Mouse (Mus musculus) heart, embryonic 13.5 days (tissue): ENCODE measurements around the gene Hrg. TPM values are rescaled to one million over a fixed set of nuclear protein-coding genes. Genes with fewer than 3 reads are reported as not detected.
"Not testable (repeated sequence)": the region's sequence is repeated elsewhere in the genome, so short reads cannot be mapped to it uniquely, and the experiment has no call there.

Experiments used
- ATAC-seq: fragments of 200-750 bp; cut with Nextera tagmentation; 2 replicates; pipeline ENCODE4 v1.8.0; 2017; ENCODE audit warnings: moderate TSS enrichment; ENCODE audit not compliant: insufficient number of reproducible peaks, low FRiP score, low TSS enrichment; ENCODE audit errors: extremely low read depth
- H3K27ac ChIP-seq: fragments of 300-500 bp; sonication (generic); replicated peaks from 2 replicates; pipeline ENCODE4 v1.5.1; 2015; ENCODE audit warnings: moderate library complexity, mild to moderate bottlenecking, inconsistent platforms
- H3K27me3 ChIP-seq: fragments of 300-500 bp; sonication (generic); replicated peaks from 2 replicates; pipeline ENCODE4 v1.6.1; 2015; ENCODE audit warnings: mild to moderate bottlenecking, inconsistent platforms
- H3K36me3 ChIP-seq: fragments of 300-500 bp; sonication (generic); 2 replicates; pipeline ENCODE4 v1.6.1; 2015; ENCODE audit warnings: mild to moderate bottlenecking, inconsistent platforms
- H3K4me1 ChIP-seq: fragments of 300-500 bp; sonication (generic); 2 replicates; pipeline ENCODE4 v1.6.1; 2015; ENCODE audit warnings: inconsistent platforms
- H3K4me2 ChIP-seq: fragments of 300-500 bp; sonication (generic); 2 replicates; pipeline ENCODE4 v1.6.1; 2015; ENCODE audit warnings: inconsistent platforms, mild to moderate bottlenecking, moderate library complexity
- H3K4me3 ChIP-seq: fragments of 300-500 bp; sonication (generic); 2 replicates; pipeline ENCODE4 v1.5.1; 2015; ENCODE audit warnings: moderate library complexity, mild to moderate bottlenecking, inconsistent platforms
- H3K9ac ChIP-seq: fragments of 300-500 bp; sonication (generic); 2 replicates; pipeline ENCODE4 v1.6.1; 2015; ENCODE audit warnings: inconsistent platforms, mild to moderate bottlenecking, moderate library complexity
- H3K9me3 ChIP-seq: fragments of 300-500 bp; sonication (generic); 2 replicates; pipeline ENCODE4 v1.6.1; 2016; ENCODE audit warnings: inconsistent platforms
- WGBS: fragments of 180-500 bp; shearing (Covaris S2); methylation state at CpG from one replicate; pipeline ENCODE4 v1.1.7; 2015; ENCODE audit warnings: mixed read lengths; 5-methylcytosine and 5-hydroxymethylcytosine counted together
- polyA plus RNA-seq: library from polyadenylated mRNA; unstranded; fragments of >200 nt; fragmentation: Nextera tagmentation; extraction: Ambion mirVana; gene quantifications from 2 replicates; pipeline ENCODE4 v1.2.1, GENCODE M21; 2015

The Hrg gene
- polyA plus RNA-seq, 1 experiment from 2014 or later = not detected

DNA sequence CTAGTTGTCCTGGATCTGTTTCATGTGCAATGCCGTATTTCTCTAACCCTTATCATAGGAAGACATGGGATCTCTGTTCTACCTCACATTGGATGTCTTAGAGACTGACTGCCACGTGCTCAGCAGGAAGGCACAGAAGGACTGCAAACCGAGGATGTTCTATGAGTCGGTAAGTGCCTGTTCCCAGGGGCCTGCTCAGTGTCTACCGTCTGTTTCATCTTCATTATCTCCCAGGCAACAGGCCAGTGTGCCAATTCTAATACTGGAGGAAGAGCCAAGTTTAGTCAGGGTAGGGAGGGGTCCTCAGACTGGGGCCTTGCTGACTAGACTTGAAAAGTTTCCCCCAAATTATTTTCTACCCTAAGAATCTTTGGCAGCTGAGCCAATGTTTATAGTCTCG, 21.3 kb upstream of the Hrg start:
- no peak overlapping the region for H3K4me2 ChIP-seq
- no peaks in the 10 kb centered on the region for H3K4me1 ChIP-seq
- no peaks in the 10 kb centered on the region for H3K27me3 ChIP-seq
- no peaks in the 10 kb centered on the region for H3K9me3 ChIP-seq
- H3K9ac ChIP-seq = no peak overlapping the region
- H3K36me3 ChIP-seq = no peaks in the 10 kb centered on the region
- no peak overlapping the region for H3K27ac ChIP-seq
- ATAC-seq = no peak; the same call in 1 of the 2 replicates
- WGBS = 56% methylated on average over 6 of the region's 6 CpGs
- H3K4me3 ChIP-seq = no peak overlapping the region

DNA sequence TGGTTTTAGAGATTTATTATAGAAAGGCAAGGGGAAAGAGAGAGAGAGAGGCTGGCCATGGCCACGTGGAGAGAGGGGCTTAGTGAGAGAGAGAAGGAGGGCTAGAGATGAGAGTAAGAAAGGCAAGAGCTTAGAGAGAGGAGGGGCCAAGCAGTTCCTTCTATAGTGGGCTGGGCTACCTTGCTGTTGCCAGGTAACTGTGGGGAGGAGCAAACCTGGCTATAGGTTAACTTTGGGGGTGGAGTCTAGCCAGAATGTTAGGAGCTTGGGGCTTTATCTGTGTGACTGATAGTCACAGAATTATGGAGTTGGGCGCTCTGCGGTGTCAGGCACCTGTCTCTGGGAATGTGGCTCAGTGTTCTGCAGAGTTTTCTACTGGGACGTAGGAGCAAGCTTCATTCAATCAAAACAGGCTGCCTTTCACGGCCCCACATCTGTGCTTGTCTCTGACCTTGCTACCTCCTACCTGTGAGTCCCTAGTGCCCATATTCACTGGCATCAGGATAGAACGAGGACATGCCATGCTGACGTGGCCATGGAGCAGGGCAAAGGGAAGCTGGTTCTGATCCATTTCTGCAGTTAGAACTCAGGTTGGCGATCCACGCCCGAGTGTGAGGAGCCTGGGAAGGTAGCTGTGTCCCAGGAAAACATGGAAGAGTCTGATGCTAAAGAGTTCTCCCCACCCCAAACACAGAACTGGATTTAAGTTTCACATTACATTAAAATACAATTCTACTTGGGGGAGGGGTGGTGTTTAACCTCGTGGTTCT, 19.3 kb upstream of the Hrg start:
- Histone ChIP-seq H3K27me3 (no peaks in the 10 kb centered on the region), H3K9me3 (no peaks in the 10 kb centered on the region), H3K4me3 (no peak overlapping the region), H3K4me1 (no peaks in the 10 kb centered on the region), H3K9ac (no peak overlapping the region), H3K27ac (no peak overlapping the region), H3K36me3 (no peaks in the 10 kb centered on the region), H3K4me2 (no peak overlapping the region)
- WGBS = 77% methylated on average over 11 of the region's 11 CpGs
- no peak for ATAC-seq

DNA sequence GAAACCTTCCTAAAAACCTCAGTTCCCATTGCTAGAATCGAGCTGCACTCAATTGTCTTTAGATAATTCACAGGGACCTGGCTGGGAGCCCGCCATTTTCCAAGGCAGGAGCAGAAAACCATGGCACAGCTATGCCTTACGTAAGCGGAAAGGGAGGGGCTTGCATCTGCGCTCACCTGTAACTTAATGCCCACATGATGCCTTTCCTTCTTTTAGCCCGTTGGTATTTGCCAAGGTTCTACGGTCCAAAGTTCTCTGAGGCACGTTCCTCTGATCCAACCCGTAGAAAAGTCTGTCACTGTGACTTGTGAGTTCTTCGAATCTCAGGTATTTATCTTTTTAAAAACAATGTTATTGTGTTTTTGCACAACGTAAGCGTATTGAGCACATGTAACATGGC, 13.2 kb upstream of the Hrg start:
- Histone ChIP-seq H3K4me2 (no peak overlapping the region), H3K4me3 (no peak overlapping the region), H3K27me3 (no peaks in the 10 kb centered on the region), H3K36me3 (no peaks in the 10 kb centered on the region), H3K9me3 (peaks cover 4% of the 10 kb centered on the region; the same call in 1 of the 2 replicates), H3K27ac (no peak overlapping the region), H3K9ac (no peak overlapping the region), H3K4me1 (no peaks in the 10 kb centered on the region)
- 80% methylated on average over 12 of the region's 12 CpGs for WGBS
- ATAC-seq = no peak

DNA sequence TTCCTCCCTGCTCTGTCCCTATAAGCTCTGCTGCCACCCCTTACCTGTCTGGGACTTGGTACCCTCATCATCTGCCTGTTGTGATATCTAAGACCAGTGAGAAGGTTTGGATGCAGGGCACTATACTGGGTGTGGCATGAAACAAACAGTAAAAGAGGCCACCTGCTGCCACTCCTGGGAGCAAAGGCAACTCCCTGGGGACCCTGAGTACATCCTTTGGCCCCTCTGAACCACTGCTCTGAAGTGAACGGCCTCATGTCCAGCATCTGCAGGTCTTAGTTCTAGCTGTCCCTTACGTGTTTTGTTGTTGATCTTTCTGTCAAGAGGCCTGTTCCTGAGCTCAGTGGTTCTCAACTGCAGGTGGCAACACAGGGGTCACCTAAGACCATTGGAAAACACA, 12.3 kb upstream of the Hrg start:
- H3K9me3 ChIP-seq = peaks cover 4% of the 10 kb centered on the region; the same call in 1 of the 2 replicates
- 74% methylated on average over 2 of the region's 2 CpGs for WGBS
- no peaks in the 10 kb centered on the region for H3K36me3 ChIP-seq
- no peaks in the 10 kb centered on the region for H3K27me3 ChIP-seq
- no peak overlapping the region for H3K4me3 ChIP-seq
- no peak overlapping the region for H3K27ac ChIP-seq
- ATAC-seq = no peak
- no peak overlapping the region for H3K9ac ChIP-seq
- H3K4me1 ChIP-seq = no peaks in the 10 kb centered on the region
- no peak overlapping the region for H3K4me2 ChIP-seq

DNA sequence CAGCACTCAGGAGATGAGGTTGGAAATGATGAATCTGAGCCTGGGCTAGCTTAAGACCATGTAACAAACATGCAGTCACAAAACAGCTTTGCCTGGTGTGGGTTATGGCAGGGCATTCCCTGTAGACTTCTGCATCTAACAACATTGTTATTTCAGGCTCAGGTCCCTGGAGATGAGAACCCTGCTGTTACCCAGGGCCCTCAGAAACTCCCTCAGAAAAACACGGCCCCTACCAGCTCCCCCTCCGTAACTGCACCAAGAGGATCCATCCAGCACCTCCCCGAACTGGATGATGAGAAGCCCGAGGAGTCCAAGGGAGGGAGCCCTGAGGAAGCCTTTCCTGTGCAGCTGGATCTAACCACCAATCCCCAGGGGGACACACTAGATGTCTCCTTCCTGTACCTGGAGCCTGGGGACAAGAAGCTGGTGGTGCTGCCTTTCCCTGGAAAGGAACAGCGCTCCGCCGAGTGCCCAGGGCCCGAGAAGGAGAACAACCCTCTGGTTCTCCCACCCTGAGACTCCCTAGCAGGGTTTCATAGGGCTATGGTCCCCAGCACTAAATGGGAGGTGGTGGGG, 11.7 kb upstream of the Hrg start:
- ATAC-seq = no peak
- H3K4me1 ChIP-seq = no peaks in the 10 kb centered on the region
- WGBS = 62% methylated on average over 8 of the region's 8 CpGs
- no peak overlapping the region for H3K4me2 ChIP-seq
- peaks cover 4% of the 10 kb centered on the region; the same call in 1 of the 2 replicates for H3K9me3 ChIP-seq
- no peaks in the 10 kb centered on the region for H3K27me3 ChIP-seq
- H3K9ac ChIP-seq = no peak overlapping the region
- no peak overlapping the region for H3K4me3 ChIP-seq
- H3K27ac ChIP-seq = no peak overlapping the region
- no peaks in the 10 kb centered on the region for H3K36me3 ChIP-seq

DNA sequence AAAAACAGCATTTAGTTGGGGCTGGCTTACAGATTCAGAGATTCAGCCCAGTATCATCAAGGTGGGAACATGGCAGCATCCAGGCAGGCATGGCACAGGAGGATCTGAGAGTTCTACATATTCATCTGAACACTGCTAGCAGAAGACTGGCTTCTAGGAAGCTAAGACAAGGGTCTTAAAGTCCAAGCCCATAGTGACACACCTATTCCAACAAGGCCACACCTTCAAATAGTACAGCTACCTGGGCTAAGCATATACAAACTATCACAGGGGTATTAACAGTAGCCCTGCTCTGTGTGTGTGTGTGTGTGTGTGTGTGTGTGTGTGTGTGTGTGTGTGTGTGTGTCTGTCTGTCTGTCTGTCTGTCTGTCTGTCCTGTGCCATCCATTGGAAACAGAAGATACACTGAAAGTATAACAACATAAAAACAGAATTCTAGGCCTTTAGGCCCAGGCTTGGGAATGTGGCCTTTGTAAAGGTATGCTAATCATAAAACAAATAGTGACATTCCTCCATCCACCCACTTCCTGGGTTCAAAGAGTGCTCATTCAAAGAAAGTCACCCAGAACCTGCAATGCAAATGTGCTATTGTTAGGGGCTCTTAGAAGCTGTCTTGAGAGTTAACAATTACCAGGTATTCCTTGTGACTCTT, 8.9 kb upstream of the Hrg start:
- not testable (repeated sequence) for H3K9ac ChIP-seq, ATAC-seq, H3K4me3 ChIP-seq, H3K9me3 ChIP-seq, H3K4me2 ChIP-seq, H3K4me1 ChIP-seq, H3K36me3 ChIP-seq, H3K27ac ChIP-seq, H3K27me3 ChIP-seq

DNA sequence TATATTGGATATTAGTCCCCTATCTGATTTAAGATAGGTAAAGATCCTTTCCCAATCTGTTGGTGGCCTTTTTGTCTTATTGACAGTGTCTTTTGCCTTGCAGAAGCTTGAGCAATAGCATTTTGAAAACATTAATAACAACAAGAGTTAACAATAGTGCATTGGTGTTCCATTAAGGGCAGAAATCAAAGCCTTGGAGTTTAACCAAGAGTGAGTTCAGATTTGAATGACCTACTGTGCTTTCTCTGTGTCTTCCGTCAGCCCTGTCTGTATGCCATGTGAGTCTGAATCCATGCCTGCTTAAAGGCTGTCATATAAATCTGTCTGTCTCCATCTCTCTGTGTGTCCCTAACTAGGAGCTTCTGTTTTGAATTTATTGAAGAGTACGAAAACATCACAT, 3.5 kb upstream of the Hrg start:
- Histone ChIP-seq H3K27ac (no peak overlapping the region), H3K9ac (no peak overlapping the region)
- WGBS = 75% methylated on average over 2 of the region's 2 CpGs

DNA sequence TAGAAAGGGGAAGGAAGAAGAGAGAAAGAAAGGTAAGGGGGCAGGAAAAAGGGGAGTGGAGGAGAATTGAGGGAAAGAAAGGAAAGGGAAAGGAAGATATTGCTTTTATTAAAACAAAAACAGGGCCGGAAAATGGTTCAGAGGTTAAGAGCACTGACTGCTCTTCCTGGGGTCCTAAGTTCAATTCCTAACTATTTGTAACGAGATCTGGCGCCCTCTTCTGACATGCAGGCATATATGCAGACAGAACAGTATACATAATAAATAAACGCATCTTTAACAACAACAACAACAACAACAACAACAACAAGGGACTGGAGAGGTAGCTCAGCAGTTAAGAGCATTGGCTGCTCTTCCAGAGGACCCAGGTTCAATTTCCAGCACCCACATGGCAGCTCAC, 2.2 kb downstream of the Hrg start:
- Histone ChIP-seq H3K27ac (no peak overlapping the region), H3K27me3 (no peaks in the 10 kb centered on the region), H3K36me3 (no peaks in the 10 kb centered on the region), H3K4me3 (no peak overlapping the region), H3K4me1 (no peaks in the 10 kb centered on the region), H3K4me2 (no peak overlapping the region), H3K9ac (no peak overlapping the region), H3K9me3 (no peaks in the 10 kb centered on the region)
- ATAC-seq = no peak
- WGBS = 31% methylated on average over 4 of the region's 4 CpGs

More for the DNA sequence above, 3.5 kb upstream of the Hrg start:
- H3K27me3 ChIP-seq = no peaks in the 10 kb centered on the region
- no peaks in the 10 kb centered on the region for H3K4me1 ChIP-seq
- no peaks in the 10 kb centered on the region for H3K9me3 ChIP-seq
- no peaks in the 10 kb centered on the region for H3K36me3 ChIP-seq
- H3K4me3 ChIP-seq = no peak overlapping the region
- no peak overlapping the region for H3K4me2 ChIP-seq
- no peak for ATAC-seq

DNA sequence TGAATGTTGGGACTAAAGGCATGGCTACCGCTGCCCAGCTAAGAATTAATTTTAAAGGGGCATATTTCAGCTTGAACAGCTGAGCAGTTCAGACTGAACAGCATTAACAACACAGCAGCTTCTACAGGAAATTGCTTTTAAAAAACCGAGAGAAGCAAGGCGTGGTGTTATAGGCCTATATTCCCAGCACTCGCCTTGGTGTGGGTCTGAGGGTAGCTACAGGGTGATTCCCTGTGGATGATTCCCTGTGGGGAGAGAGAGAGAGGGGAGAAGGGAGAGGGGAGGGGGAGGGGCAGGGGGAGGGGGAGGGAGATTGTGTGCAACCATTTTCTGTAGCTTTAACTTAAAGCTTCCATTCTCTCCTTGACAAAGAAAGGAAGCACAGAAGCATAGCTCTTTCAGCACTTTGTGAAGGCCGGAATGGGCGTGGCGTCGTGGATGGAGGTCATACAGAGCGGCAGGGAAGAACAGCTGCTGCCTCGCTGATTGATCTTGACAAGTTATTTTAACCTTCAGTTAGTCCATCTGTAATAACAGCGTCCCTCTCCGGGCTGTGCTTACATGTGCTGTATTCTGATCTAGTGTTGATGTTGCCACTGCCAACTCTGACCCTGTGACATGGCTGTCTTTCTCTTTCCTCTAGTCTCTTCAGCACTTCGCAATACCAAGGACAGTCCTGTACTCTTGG, 4.7 kb downstream of the Hrg start:
- no peak overlapping the region for H3K27ac ChIP-seq
- H3K36me3 ChIP-seq = no peaks in the 10 kb centered on the region
- no peak for ATAC-seq
- H3K27me3 ChIP-seq = no peaks in the 10 kb centered on the region
- no peaks in the 10 kb centered on the region for H3K4me1 ChIP-seq
- no peak overlapping the region for H3K4me3 ChIP-seq
- H3K4me2 ChIP-seq = no peak overlapping the region
- WGBS = 61% methylated on average over 13 of the region's 13 CpGs
- H3K9ac ChIP-seq = no peak overlapping the region
- no peaks in the 10 kb centered on the region for H3K9me3 ChIP-seq

DNA sequence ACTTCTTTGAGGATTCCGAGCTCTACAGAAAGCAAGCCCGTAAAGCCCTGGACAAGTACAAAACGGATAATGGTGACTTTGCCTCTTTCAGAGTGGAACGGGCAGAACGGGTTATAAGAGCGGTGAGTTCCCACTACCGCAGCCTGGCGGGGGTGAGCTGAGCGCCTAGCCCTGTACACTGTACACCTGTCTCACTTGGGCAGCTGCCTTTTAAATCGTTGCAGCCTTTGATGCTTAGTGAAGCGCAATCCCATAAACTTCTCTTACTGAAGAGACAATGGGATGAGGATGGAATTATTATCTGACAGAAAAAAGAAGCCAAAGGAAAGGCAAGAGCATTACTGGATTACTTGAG, 5.2 kb downstream of the Hrg start:
- Histone ChIP-seq H3K4me2 (no peak overlapping the region), H3K9me3 (no peaks in the 10 kb centered on the region), H3K36me3 (no peaks in the 10 kb centered on the region), H3K27me3 (no peaks in the 10 kb centered on the region), H3K9ac (no peak overlapping the region), H3K4me1 (no peaks in the 10 kb centered on the region), H3K27ac (no peak overlapping the region), H3K4me3 (no peak overlapping the region)
- 78% methylated on average over 11 of the region's 11 CpGs for WGBS
- no peak for ATAC-seq

DNA sequence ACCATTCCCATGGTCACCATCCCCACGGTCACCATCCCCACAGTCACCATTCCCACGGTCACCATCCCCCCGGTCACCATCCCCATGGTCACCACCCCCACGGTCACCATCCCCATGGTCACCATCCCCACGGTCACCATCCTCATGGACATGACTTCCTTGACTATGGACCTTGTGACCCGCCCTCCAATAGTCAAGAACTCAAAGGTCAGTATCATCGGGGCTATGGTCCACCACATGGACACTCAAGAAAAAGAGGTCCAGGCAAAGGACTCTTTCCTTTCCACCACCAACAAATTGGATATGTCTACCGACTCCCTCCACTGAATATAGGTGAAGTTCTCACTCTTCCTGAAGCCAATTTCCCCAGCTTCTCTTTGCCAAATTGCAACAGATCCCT, 10.2 kb downstream of the Hrg start:
- H3K9ac ChIP-seq = no peak overlapping the region
- H3K27ac ChIP-seq = no peak overlapping the region
- no peaks in the 10 kb centered on the region for H3K27me3 ChIP-seq
- H3K9me3 ChIP-seq = no peaks in the 10 kb centered on the region
- no peak for ATAC-seq
- H3K4me2 ChIP-seq = no peak overlapping the region
- no peak overlapping the region for H3K4me3 ChIP-seq
- 75% methylated on average over 8 of the region's 8 CpGs for WGBS
- H3K4me1 ChIP-seq = no peaks in the 10 kb centered on the region
- no peaks in the 10 kb centered on the region for H3K36me3 ChIP-seq
